Mouse (Mus musculus) E14TG2a.4 (cell line): ENCODE results near the gene Dapk2.

Experiments used
- CTCF ChIP-seq: conservative IDR thresholded peaks from 2 replicates; pipeline ENCODE4 v1.5.1; 2014; ENCODE audit warnings: low read length
- POU5F1 ChIP-seq: IDR thresholded peaks from 2 replicates; pipeline ENCODE4 v1.6.1; 2014; ENCODE audit warnings: low read length, borderline replicate concordance

DNA sequence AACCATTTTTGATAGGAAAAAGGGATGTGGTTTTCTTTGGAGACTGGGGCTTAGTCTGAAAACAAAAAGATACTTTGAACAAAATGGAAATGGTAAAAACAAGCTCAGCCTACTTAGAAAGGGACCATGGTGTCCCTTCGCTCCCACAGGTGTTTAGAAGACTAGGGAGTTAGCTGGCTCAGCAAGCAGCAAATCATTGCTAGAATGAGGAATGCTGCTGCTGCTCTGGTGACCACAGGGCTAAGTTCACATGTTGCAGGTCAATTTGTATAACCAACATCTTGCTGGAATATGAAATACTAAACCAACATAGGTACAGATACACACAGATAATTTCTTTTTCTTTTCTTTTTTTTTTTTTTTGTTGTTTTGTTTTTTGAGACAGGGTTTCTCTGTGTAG, 48.4 kb upstream of the Dapk2 start:
- TF ChIP-seq CTCF (no peak), POU5F1 (no peak)
